Mouse (Mus musculus) kidney, postnatal 10 days (tissue): ENCODE measurements at regions not wholly inside any gene's neighbourhood (a gene's known extent, or its start where the extent isn't known, plus 50 kb on each side); places are given as distances from the start of the nearest gene placed in this dataset.
A peak's percentile ranks its signal among the peaks of the same experiment; 100 is the strongest.
"Not testable (repeated sequence)": the region's sequence is repeated elsewhere in the genome, so short reads cannot be mapped to it uniquely, and the experiment has no call there.

Source experiments
- DNase-seq: peaks from one replicate; pipeline ENCODE4 v3.0.0; 2021; ENCODE audit warnings: mixed read lengths

GRCm38 (mm10) chr3:31708367-31708766 is 193.9 kb upstream of the Kcnmb2 start:
- DNase-seq: not testable (repeated sequence)

- no peak for DNase-seq
These were observed 161.0 kb upstream of the Kcnmb2 start for GRCm38 (mm10) chr3:31741289-31741688.

DNA sequence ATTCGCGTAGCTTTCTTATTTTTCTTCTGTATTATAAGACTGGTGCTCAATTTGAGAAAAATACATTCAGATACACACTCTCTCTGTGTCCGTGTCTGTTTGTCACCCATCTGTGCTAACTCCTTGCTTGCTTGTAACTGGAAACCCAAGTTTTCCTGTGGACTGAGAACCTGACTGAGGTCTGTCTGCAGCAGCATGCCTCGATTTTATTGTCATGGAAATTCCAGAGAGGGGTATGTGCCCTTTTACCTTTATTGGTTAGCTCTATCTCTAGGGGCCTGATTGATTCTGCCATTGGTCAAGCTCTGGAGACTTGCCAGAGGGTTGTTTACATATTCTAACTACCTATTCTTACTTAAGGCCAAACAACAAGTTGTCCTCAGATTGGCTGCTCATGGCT is 146.4 kb upstream of the Kcnmb2 start:
- DNase-seq: no peak

DNA sequence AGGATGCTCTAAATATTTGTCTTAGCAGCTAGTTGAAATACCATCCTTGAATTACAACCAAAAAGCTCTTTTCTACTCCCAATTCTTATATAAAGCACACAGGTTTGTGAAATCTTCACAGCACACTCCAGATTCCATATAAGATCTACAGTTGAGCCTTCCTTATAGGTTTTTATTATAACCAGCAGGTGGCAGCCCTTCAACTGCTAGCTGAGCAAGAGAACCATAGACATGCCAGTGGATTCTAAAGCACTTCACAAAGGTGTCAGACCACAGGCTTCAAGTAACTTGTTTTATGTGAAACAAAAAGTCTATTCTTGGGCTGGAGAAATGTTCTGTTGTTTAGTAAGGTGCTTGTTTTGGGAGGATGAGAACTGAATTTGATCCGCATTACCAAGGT is 133.1 kb upstream of the Kcnmb2 start:
- DNase-seq: no peak

GRCm38 (mm10) chr3:31790342-31790970 is 111.9 kb upstream of the Kcnmb2 start:
- DNase-seq: peak; percentile 54

- no peak for DNase-seq
These were observed 108.8 kb upstream of the Kcnmb2 start for GRCm38 (mm10) chr3:31793466-31794040.

DNA sequence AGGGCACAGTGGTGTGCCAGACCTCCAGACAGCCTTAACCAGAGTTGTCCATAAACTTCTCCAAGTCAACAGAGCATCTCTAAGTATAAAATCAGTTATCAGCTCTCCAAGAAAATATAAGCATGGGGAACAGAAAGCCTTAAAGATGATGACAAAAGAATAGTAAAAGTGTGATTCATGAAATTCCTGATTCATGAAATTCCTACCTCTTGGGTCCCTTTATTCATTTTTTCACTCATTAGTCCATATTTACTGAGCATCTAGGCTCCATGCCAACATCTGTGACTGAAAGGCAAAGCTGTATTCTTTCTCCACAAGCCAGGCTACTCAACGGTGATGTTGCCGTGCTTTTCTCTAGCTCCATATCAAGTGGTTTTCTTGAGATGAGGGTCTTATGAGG is 105.7 kb upstream of the Kcnmb2 start:
- DNase-seq: no peak

GRCm38 (mm10) chr3:31799192-31799591 is 103.1 kb upstream of the Kcnmb2 start:
- DNase-seq: no peak

DNA sequence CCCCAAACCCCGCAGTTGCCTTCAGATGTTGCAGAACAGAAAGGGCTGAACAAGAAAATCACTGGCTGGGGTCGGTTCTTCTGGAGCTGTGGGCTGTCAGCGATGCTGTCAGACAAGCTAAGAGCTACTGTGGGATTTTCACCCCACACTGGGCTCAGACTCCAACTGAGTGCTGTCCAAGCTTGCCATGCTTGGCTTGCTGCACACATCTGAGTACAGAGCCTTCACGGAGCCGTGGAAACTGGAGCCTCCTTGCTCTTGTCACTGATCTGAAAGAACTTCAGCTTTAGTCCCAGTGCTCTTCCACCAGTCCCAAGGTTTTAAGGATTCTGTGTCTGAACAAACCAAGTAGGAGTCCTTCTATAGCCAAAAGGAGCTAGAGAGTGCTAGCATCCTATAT is 98.3 kb upstream of the Kcnmb2 start:
- DNase-seq: no peak

DNA sequence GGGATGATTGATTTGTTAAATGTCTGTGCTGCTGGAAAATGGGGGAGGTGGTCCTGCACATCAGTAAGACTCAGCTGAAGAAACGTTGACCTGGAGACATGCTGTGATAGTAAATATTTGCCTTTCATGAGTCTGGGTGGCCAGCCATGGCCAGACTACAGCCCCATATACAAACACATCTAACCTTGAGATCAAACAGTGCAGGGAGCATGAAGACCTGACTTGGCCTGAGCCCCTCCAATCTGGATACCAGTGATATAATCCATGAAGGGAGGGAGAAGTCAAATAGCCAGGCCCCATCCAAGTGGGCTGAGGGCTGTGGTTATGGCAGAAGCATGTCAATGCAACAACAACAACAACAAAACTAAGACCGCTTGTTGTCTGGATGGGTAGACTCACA is 94.6 kb upstream of the Kcnmb2 start:
- DNase-seq: no peak

DNA sequence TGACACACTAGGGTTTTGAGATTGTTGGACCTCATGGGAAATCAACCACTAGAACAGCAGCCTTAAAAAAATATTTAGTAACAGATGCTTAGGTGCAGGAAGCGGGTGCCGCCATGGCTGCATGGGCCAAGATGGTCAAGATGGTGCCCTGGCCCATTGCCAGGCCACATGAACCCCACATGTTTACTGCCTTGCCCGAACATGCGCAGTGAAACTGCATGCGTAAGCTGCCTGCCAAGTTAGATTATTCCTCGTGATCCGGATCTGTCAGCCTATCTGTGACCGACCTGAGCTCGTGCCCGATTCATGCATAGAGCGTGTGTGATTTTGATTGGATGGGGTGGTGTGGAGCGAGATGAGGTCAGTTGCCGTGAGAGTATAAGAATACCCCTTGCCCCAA is 93.2 kb upstream of the Kcnmb2 start:
- DNase-seq: not testable (repeated sequence)

DNA sequence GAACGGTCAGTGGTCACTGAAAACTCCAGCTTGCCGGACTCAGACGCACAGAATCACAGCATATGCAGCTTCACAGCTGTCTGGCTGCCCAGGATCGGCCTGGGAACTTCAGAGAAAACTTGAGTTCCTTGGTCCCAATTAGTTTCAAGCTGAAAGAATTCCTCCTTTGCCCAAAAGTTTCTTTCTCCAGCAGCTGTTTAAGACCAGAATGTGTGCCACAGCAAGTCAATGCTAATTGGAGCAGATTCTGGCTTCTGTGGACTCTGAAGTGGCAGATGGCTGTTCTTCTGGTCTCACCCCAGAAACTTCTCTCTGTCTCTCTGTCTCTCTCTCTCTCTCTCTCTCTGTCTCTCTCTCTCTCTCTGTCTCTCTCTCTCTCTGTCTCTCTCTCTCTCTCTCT is 91.1 kb upstream of the Kcnmb2 start:
- DNase-seq: no peak

- DNase-seq: no peak
These were observed 70.4 kb upstream of the Kcnmb2 start for GRCm38 (mm10) chr3:31831913-31832312.

DNA sequence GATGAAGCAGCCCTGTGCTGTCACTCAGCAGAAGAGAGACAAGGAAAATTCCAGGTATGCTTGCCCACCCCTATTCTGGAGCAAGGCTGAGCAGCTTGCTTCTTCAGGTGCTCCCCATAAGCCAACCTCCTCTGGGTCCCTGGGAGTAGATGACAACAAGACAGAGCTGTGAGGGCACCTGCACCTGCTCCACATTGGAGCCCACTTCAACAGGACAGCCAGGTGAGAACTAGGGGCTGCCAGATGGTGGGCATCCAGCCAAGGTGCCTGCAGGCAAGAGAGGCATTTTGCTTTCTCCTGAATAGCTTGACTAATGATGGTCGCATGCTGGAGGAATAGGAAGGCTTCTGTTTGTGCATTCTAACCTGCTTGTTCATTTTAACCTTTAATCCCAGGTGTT is 61.1 kb upstream of the Kcnmb2 start:
- no peak for DNase-seq

- no peak for DNase-seq
These were observed 55.2 kb upstream of the Kcnmb2 start for GRCm38 (mm10) chr3:31847087-31847486.
